Mouse (Mus musculus) liver, adult 2 months (tissue): ENCODE measurements at regions not wholly inside any gene's neighbourhood (a gene's known extent, or its start where the extent isn't known, plus 50 kb on each side); places are given as distances from the start of the nearest gene placed in this dataset.

ENCODE experiments used
- CTCF ChIP-seq: fragments of 200-500 bp; IDR thresholded peaks from 2 replicates; pipeline ENCODE4 v1.5.1; 2011; ENCODE audit warnings: low read depth, low read length, control low read depth
- POLR2A ChIP-seq: fragments of 200-500 bp; IDR thresholded peaks from 2 replicates; pipeline ENCODE4 v1.6.1; 2011; ENCODE audit warnings: low read length, control low read depth; ENCODE audit not compliant: insufficient read depth; ENCODE audit errors: extremely low read depth

- TF ChIP-seq CTCF (no peak), POLR2A (no peak)
These were observed 83.4 kb downstream of the Rdh14 start for GRCm38 (mm10) chr12:10473986-10474385.
